Mouse (Mus musculus) testis, postnatal 14 days (tissue): ENCODE measurements around the gene Bcl2l11.

Experiments used
- DNase-seq: peaks from one replicate; pipeline ENCODE4 v3.0.0; 2021; ENCODE audit warnings: low spot score

Bcl2l11 gene

DNA sequence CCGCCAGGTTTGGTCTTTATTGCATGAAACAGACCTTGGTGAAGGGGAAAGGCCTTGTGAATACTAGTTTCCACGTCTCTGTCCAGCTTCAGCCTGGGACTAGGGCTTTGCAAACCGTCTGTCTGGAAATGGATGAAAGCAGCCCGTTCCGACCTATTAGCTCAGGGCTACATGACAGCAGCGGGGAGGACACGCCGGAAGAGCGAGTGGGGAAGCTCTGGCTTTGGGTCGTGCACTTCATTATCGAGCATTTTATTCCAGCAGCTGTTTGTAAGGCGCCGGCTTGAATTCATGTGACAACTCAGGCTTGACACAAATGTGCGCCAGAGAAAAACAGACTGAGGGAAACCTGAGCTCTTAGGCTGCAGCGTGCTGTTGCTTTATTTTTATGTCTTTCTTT, 13.9 kb downstream of the Bcl2l11 start:
- DNase-seq = no peak

GRCm38 (mm10) chr2:128140183-128140582, 14.3 kb downstream of the Bcl2l11 start:
- no peak for DNase-seq

DNA sequence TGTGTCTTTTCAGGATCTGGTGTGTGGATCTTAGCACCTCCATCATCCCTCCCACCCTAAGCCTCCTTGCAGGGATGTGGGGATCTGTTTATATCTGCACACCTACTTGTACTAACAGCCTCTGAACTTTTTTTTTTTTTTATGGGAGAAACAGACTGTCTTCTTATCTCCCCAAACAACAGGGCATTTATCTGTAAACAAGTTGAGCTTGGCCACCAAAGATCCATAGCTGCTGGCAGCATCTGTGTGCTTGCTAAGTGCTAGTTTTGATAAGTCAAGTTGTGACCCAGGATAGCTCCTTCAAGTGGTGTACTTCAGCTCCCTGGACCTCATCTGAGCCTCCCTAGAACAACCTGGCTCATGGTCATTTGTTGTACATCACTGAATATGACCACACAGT, 18.2 kb downstream of the Bcl2l11 start:
- DNase-seq = no peak

DNA sequence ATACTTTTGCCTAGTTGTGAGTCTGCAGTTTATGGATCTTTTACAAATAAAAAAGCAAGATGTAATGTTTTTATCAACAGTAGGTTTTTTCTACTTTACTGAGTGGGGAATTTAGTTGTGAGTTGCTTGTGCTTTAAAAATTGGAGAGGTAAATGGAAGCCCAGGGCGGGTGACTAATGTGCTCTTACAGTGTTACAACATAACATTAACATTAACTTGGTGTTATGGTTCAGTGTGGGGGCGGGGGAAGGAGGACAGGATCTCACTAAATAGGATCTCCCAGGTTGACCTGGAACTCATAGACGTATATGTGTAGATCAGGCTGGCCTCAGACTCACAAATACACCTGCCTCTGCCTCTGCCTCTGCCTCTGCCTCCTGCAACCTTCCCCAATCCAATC, 19.6 kb downstream of the Bcl2l11 start:
- DNase-seq = no peak

DNA sequence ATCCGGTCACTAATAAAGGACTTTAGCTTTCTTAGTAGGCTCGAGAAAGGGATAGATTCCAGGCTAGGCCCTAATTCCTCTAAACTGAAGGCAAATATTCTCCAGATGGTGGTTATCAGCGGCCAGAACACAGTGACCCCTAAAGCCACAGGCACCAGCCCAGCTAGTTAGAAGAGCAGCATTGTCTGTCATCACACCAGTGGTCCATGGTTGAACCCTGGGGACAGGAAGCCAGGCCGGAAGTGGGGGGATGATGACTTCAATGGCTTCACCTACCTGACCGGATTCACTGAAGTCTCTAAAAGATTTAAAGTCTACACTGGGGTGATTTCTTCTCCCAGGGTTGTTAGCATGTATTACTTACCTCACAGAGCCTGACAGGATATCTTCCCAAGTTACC, 23.8 kb downstream of the Bcl2l11 start:
- no peak for DNase-seq

- no peak for DNase-seq
Observed at GRCm38 (mm10) chr2:128152211-128152610, 26.4 kb downstream of the Bcl2l11 start.

- DNase-seq = peak; percentile 38
Observed at GRCm38 (mm10) chr2:128152845-128153550, 27.2 kb downstream of the Bcl2l11 start.

GRCm38 (mm10) chr2:128153551-128153910, 27.7 kb downstream of the Bcl2l11 start:
- no peak for DNase-seq

GRCm38 (mm10) chr2:128155412-128156066, 29.7 kb downstream of the Bcl2l11 start:
- DNase-seq = peak; percentile 40

DNA sequence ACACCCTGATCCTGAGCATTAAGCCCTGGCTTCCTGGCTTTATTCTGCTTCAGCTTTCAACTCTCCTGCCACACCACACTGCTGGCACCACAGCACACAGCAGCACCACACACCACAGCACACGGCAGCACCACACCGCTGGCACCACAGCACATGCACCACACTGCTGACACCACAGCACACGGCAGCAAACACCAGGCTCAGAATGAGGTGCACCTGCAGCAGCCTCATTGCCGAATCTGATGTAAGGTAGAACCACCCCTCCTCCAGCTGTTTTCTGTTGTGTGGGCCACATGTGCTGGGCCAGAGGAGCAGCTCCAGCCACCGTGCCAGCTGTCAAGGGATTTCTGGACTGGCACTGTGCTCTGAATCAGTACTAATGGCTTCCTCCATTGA, 30.2 kb downstream of the Bcl2l11 start:
- DNase-seq = no peak

DNA sequence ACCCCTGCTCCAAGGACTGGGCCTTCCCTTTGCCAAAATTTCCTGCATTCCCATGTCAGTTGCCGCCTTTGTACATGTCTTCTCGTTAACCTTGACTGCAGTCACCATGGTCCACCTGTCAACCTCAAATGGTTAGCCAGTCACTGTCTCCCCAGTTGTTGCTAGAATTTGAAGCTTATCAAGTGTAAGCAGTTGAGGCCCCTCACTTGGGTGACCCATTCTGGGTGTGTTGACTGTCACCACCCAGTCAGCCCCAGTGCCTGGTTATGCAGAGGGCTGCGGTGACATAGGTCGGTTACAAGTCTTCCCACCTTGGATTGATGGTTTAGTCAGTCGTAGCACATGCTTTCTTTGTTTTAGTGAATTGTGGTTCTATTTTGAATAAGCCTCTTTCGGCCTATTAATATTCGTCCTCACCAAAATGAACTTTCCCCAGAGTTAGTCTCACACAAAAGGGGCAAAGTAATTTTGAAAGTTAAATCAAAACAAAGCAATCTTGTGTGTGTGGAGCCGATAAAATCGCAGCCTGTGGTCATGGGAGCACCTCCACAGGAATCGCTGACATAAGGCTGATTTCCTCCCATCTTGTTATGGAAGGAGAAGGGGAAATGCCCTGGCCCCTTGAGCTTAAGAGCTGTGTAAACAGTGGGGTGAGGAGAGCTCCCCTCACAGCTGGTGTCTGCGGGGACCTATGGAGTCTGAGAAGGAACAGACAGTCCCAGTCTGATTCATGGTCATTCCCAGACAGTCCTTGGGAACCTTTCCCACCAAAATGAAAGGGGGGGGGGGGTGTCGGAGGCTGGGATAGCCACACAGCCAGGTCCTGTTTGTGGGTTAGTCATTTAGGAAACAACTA, 30.9 kb downstream of the Bcl2l11 start:
- no peak for DNase-seq

DNA sequence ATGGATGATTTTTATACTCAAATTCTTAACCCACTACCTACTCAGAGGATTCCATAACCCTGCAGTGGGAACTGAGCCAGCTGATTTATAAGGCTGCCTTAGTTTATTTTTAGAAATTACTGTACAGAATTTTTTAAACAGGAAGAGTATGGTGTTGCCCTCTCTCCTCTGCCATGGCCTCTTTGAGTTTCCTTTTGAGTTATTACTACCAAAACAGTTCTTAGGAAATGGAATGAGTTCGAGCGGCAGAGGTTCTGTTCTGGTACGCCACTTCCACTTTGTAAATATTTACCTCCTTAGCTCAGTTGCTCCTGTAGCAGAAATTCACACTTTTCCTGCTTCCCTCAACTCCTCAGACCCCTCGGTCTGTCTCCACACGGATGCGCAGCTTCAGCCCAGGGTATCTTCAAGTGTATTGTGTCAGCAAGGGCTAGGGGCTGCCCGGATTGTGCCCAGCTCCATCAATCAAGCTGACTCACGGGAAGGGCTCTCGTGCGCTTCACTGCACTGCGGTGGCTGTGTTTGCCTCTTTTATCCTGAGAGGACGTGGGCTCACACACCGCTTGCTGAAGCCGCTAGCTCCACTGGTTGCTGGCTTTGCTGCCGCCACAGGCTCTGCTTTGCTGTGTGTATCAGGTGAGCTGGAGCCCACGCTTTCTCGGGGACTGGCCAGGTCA, 33.0 kb downstream of the Bcl2l11 start:
- no peak for DNase-seq

GRCm38 (mm10) chr2:128159619-128160125, 33.8 kb downstream of the Bcl2l11 start:
- no peak for DNase-seq

GRCm38 (mm10) chr2:128163177-128163576, 37.3 kb downstream of the Bcl2l11 start:
- no peak for DNase-seq

DNA sequence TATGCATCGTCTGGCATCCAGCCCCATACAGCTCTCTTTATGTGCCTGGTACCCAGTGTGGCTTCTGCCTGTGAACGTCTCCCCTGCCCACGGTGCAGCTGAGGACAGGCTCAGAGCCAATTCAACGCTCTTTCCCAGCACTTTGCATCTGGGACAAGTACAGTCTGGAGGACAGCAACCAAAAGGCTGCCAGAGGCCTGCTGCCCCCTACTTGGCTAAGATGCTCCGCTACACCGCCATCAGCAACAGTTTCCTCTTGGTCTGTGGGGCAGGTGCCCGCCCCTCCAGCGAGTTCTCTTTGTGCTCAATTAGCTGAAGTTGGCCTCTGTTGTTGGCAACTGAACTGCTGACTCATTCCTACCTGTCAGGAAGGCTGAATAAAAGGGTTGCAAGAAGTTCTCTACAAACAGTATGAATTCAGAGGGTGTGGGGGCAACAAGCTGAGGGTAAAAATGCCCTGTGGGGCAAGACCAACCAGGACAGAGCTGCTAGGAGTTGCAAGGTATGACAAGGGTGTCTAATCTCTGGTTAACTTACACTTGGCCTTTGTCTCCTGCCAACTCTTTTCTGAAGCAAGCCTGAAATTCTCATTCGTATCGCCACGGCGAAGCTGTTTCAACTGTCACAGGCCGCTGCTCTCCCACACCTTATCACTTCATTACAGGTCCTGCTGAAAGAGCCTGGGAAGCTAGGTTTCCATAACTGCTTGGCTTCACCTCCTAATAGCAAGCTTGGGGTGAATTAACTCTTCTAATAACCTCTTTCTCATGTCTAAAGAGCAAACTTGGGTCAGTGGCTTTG, 41.0 kb downstream of the Bcl2l11 start:
- DNase-seq = peak; percentile 24

GRCm38 (mm10) chr2:128167930-128168329, 42.1 kb downstream of the Bcl2l11 start:
- no peak for DNase-seq

DNA sequence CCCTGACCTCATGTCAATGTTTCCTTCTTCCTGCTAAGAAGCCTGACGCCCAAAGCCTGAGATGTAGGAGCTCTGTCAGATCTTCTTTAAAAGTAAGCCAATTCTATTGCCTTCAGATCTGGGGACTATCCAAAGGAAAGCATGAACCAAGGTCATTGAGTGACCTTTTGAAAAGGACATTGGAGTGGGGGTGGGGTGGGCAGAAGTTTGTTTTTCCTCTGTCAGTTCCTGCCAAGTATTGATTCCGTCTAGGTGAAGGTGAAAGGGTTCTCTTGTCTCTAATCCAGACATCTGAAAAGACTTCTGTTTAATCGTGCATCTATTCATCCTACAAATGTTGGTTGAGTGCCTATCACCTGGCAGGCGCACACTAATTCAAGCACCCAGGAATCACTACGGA, 43.6 kb downstream of the Bcl2l11 start:
- no peak for DNase-seq

DNA sequence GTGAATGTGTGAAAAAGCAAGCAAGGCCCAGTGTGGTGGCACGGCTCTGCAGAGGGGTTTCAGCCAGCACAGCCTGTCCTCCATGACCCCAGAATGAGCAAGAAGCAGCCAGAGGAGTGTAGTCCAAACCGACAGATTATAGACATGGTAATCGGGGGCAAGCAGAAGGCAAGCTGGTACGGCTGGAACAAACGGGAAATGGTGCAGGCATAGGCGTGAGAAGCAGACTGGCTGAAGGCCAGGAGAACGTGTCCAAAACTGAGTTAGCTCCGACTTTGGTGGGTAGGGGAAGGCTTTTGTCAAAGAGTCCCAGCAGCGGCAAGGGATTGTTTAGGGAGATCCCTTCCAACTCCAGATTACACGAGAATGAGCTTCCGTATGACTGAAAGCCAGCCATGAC, 44.1 kb downstream of the Bcl2l11 start:
- no peak for DNase-seq

DNA sequence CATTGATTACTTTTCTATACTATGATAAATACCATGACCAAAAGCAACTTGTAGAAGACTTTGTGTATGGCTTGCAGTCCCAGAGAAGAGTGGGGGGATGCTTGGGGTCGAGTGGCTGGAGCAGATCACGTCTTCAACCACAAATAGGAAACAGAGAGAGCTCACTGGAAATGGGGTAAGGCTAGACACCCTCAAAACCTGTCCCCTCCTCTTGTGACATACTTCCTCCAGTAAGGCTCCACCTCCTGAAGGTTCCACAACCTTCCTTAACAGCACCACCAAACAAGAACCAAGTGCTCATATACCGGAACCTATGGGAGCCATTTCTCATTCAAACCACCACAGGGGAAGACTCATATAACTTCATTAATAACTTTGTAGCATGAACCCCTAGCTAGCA, 44.8 kb downstream of the Bcl2l11 start:
- DNase-seq = no peak

DNA sequence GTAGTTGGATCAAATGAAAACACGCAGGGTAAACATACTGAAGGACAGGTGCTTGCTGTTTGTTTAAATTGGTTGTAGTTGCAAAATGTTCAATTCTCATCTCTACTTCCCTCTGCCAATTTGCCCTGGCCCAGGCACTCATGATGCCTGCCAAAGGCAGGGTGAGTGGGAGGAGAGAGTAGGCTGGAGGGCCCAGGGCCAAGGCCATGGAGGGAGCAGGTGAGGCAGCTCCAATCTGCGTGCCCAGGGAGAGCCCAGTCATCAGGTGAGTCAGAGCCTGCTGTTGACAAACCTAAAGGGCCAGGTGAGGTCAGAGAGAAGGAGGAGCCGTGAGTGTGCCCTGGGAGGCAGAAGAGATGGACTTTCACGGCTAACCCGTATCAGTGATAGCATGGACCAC, 46.4 kb downstream of the Bcl2l11 start:
- peak; percentile 31 for DNase-seq

DNA sequence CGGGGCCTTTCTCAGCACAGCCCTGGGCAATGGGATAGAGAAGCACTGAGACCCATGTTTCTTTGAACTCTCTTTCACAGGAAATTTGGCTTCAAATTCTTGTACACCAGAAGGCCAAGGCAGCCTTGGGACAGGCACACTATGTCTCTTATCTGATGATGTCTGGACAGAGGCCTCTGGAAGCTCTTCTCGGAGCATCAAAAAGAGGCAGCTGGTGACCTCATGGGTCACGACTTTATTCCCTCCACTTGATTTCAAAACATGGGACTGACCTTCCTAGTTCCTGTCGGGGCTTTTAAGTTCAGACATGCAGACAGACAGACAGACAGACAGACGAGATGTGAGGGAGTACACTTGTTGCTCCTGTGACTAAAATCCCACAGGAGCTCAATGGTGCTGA, 48.3 kb downstream of the Bcl2l11 start:
- DNase-seq = peak; percentile 43
